Mouse (Mus musculus) bone marrow macrophage, adult 2 months (primary cell): Measurements from ENCODE around the gene Tcf20. TPM values are rescaled to one million over a fixed set of nuclear protein-coding genes. Genes with fewer than 3 reads are reported as not detected.

Source experiments
- H3K27ac ChIP-seq: 2 replicates; pipeline ENCODE4 v1.5.1; 2012; ENCODE audit warnings: low read depth, low read length; ENCODE audit not compliant: insufficient read depth
- H3K4me1 ChIP-seq: 2 replicates; pipeline ENCODE4 v1.6.1; 2012; ENCODE audit warnings: low read length; ENCODE audit not compliant: control insufficient read depth, insufficient read depth
- H3K4me3 ChIP-seq: 2 replicates; pipeline ENCODE4 v1.5.1; 2012; ENCODE audit warnings: mild to moderate bottlenecking, low read length, moderate library complexity; ENCODE audit not compliant: insufficient read depth
- CTCF ChIP-seq: IDR thresholded peaks from 2 replicates; pipeline ENCODE4 v1.5.1; 2012; ENCODE audit warnings: low read depth, mild to moderate bottlenecking, low read length, moderate library complexity
- POLR2A ChIP-seq: IDR thresholded peaks from 2 replicates; pipeline ENCODE4 v1.6.1; 2012; ENCODE audit warnings: mild to moderate bottlenecking, low read depth, low read length, borderline replicate concordance
- polyA plus RNA-seq: library from polyadenylated mRNA; stranded (reverse); fragments of >200 nt; gene quantifications from 2 replicates; pipeline ENCODE4 v1.2.4, GENCODE M21; 2012; ENCODE audit not compliant: missing spikeins, insufficient read depth, insufficient read length

Gene Tcf20
- polyA plus RNA-seq, 1 experiment = 21.4 TPM

GRCm38 (mm10) chr15:82856652-82857378, 130.9 kb downstream of the Tcf20 start:
- Histone ChIP-seq H3K4me1 (no peaks in the 10 kb centered on the region), H3K4me3 (no peak overlapping the region), H3K27ac (no peak overlapping the region)
- TF ChIP-seq CTCF = no peak
- no peak for TF ChIP-seq POLR2A

- no peak overlapping the region for H3K4me3 ChIP-seq
- H3K27ac ChIP-seq = no peak overlapping the region
- TF ChIP-seq POLR2A = no peak
- no peak for TF ChIP-seq CTCF
- no peaks in the 10 kb centered on the region for H3K4me1 ChIP-seq
These were observed 131.6 kb downstream of the Tcf20 start for GRCm38 (mm10) chr15:82856065-82856464.

GRCm38 (mm10) chr15:82839146-82839545, 148.5 kb downstream of the Tcf20 start:
- H3K4me1 ChIP-seq = peaks cover 3% of the 10 kb centered on the region; the same call in 1 of the 2 replicates
- TF ChIP-seq POLR2A = no peak
- no peak for TF ChIP-seq CTCF
- no peak overlapping the region for H3K4me3 ChIP-seq
- no peak overlapping the region for H3K27ac ChIP-seq

- no peak overlapping the region for H3K4me3 ChIP-seq
These were observed 157.8 kb downstream of the Tcf20 start for GRCm38 (mm10) chr15:82829917-82830316.

GRCm38 (mm10) chr15:82825866-82826265, 161.8 kb downstream of the Tcf20 start:
- Histone ChIP-seq H3K4me3 (no peak overlapping the region), H3K4me1 (0 out of 2 replicates have a peak, but pooled peaks cover 2% of the 10 kb centered on the region), H3K27ac (no peak overlapping the region)
- no peak for TF ChIP-seq POLR2A
- no peak for TF ChIP-seq CTCF

More at GRCm38 (mm10) chr15:82829917-82830316, 157.8 kb downstream of the Tcf20 start:
- Histone ChIP-seq H3K4me1 (no peaks in the 10 kb centered on the region), H3K27ac (no peak overlapping the region)
- TF ChIP-seq CTCF (no peak), POLR2A (no peak)

- no peak for TF ChIP-seq POLR2A
- TF ChIP-seq CTCF = no peak
- no peak overlapping the region for H3K27ac ChIP-seq
- no peak overlapping the region for H3K4me3 ChIP-seq
- H3K4me1 ChIP-seq = peaks cover 10% of the 10 kb centered on the region
These were observed 165.3 kb downstream of the Tcf20 start for GRCm38 (mm10) chr15:82822347-82822746.

- TF ChIP-seq POLR2A (no peak), CTCF (no peak)
These were observed 166.0 kb downstream of the Tcf20 start for GRCm38 (mm10) chr15:82821657-82822056.

GRCm38 (mm10) chr15:82815296-82815695, 172.4 kb downstream of the Tcf20 start:
- TF ChIP-seq POLR2A (no peak), CTCF (no peak)
- no peak overlapping the region for H3K4me3 ChIP-seq
- H3K4me1 ChIP-seq = peaks cover 8% of the 10 kb centered on the region
- no peak overlapping the region for H3K27ac ChIP-seq

More at GRCm38 (mm10) chr15:82821657-82822056, 166.0 kb downstream of the Tcf20 start:
- Histone ChIP-seq H3K4me3 (no peak overlapping the region), H3K4me1 (peaks cover 10% of the 10 kb centered on the region), H3K27ac (no peak overlapping the region)

- Histone ChIP-seq H3K4me1 (peaks cover 8% of the 10 kb centered on the region), H3K4me3 (no peak overlapping the region), H3K27ac (no peak overlapping the region)
- TF ChIP-seq POLR2A (no peak), CTCF (peak; percentile 85)
These were observed 172.9 kb downstream of the Tcf20 start for GRCm38 (mm10) chr15:82814806-82815205.

- Histone ChIP-seq H3K4me3 (no peak overlapping the region), H3K4me1 (peaks cover 8% of the 10 kb centered on the region), H3K27ac (no peak overlapping the region)
- TF ChIP-seq CTCF (no peak), POLR2A (no peak)
These were observed 173.4 kb downstream of the Tcf20 start for GRCm38 (mm10) chr15:82814321-82814720.
